ENCODE assay signal across 31 mouse cellular contexts in the genomic region with DNA sequence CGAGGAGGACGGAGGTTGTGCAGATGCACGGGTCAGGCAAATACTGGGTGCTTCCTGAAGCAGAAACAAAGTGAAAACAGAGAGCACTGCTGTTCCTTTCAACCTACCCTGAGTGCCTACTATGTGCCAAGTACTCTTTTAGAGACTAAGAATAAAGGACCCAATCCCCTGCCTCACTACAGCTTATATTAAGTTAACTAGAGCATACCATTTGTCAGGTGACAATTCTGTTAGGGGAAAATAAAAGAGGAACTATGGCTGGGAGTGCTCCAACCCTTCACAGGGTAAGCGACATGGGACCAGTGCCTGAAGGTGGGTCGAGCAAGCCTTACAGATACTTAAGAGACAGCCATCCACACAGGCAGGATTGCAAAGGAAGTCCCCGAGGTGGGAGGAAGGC.
DNase-seq lines count a peak whose midpoint lies in the region; ATAC-seq and TF ChIP-seq lines count a peak whose summit lies in the region.
"Had no signal": no experiment of that assay in that cellular context is flagged by ENCODE, and none has a peak within 500 bp of the region (broad histone marks: within the 10 kb centered on the region; RNA-seq: fewer than 3 reads in every experiment).

No protein-coding gene starts in this region.

- no peak for DNase-seq in thymus, adult 2 months
- DNase-seq in thymus, adult 18-20 months = no peak
- DNase-seq in MEL-GATA-1-ER (ENCODE audit: extremely low read depth, low read depth) (peak; percentile 50), liver (no peak)
- peak; percentile 48 for DNase-seq in splenic B cell, adult 2 months (ENCODE audit: low read depth, low spot score)
- DNase-seq in heart, adult 8-10 months (ENCODE audit: low spot score) = no peak
- DNase-seq in layer of hippocampus, postnatal 10 days (ENCODE audit: low spot score in 2 of 2) = no peak
- DNase-seq: adrenal gland, adult 8-10 months; cerebellum, adult 11 months; cerebellum, adult 9-10 months; cerebellum, postnatal 36 days; gastrocnemius, adult 2 months; heart, postnatal 14 days; kidney, adult 2 months; kidney, postnatal 10 days; left cerebral cortex, postnatal 4 days; liver, embryonic 13.5 days; lung, adult 18-20 months; lung, postnatal 4 days had no signal

- no peaks in the 10 kb centered on the region for H3K36me3 ChIP-seq in thymus, adult 2 months (ENCODE audit: control insufficient read depth, insufficient read depth, low read length)
- H3K36me3 ChIP-seq in splenic B cell, adult 2 months (ENCODE audit: control insufficient read depth, insufficient read depth, low read length, poor library complexity, severe bottlenecking) = no peaks in the 10 kb centered on the region
- H3K36me3 ChIP-seq: embryonic facial prominence, embryonic 13.5 days; forebrain, embryonic 10.5 days; forebrain, embryonic 15.5 days; intestine, embryonic 15.5 days; liver, embryonic 13.5 days; midbrain, embryonic 10.5 days; midbrain, embryonic 15.5 days; neural tube, embryonic 12.5 days had no signal

- no peaks in the 10 kb centered on the region for H3K27me3 ChIP-seq in thymus, adult 2 months (ENCODE audit: control insufficient read depth, insufficient read depth, low read length)
- H3K27me3 ChIP-seq in splenic B cell, adult 2 months (ENCODE audit: control insufficient read depth, insufficient read depth, low read length, poor library complexity, severe bottlenecking) = no peaks in the 10 kb centered on the region
- H3K27me3 ChIP-seq: embryonic facial prominence, embryonic 13.5 days; forebrain, embryonic 15.5 days; intestine, embryonic 15.5 days; liver, embryonic 13.5 days; midbrain, embryonic 15.5 days; neural tube, embryonic 12.5 days had no signal

- H3K27ac ChIP-seq in thymus, adult 2 months (ENCODE audit: control insufficient read depth, insufficient read depth, low read length) = peak overlapping the region; percentile 24; the same call in 1 of the 2 replicates
- H3K27ac ChIP-seq: embryonic facial prominence, embryonic 13.5 days; forebrain, embryonic 10.5 days; forebrain, embryonic 15.5 days; gastrocnemius, adult 2 months; intestine, embryonic 15.5 days; layer of hippocampus, adult 2 months; liver, embryonic 13.5 days; midbrain, embryonic 10.5 days; midbrain, embryonic 15.5 days; neural tube, embryonic 12.5 days had no signal

- 58% methylated on average over 6 of the region's 6 CpGs for WGBS in thymus, adult 2 months

- no peak overlapping the region for H3K4me3 ChIP-seq in thymus, adult 2 months (ENCODE audit: control insufficient read depth, insufficient read depth, low read length)
- H3K4me3 ChIP-seq: embryonic facial prominence, embryonic 13.5 days; forebrain, embryonic 10.5 days; forebrain, embryonic 15.5 days; gastrocnemius, adult 2 months; intestine, embryonic 15.5 days; layer of hippocampus, adult 2 months; liver, embryonic 13.5 days; midbrain, embryonic 10.5 days; midbrain, embryonic 15.5 days; myocyte; neural tube, embryonic 12.5 days had no signal

- H3K4me1 ChIP-seq in thymus, adult 2 months (replicated peaks; ENCODE audit: control insufficient read depth, insufficient read depth, low read length) = no peaks in the 10 kb centered on the region
- H3K4me1 ChIP-seq: forebrain, embryonic 10.5 days; forebrain, embryonic 15.5 days; intestine, embryonic 15.5 days; midbrain, embryonic 15.5 days; neural tube, embryonic 12.5 days had no signal

- ATAC-seq in megakaryocyte, adult 5-6 weeks (ENCODE audit: poor library complexity, severe bottlenecking) = peak; percentile 82
- ATAC-seq: forebrain, embryonic 15.5 days; hindbrain, embryonic 16.5 days; intestine, embryonic 15.5 days; lung, postnatal 0 days; midbrain, embryonic 15.5 days had no signal

- no peak for TF ChIP-seq POLR2A in thymus, adult 2 months (IDR thresholded peaks at IDR 0.05; ENCODE audit: control insufficient read depth, extremely low read depth, insufficient read depth, low read length, poor library complexity)

- no peak for TF ChIP-seq CTCF in thymus, adult 2 months (IDR thresholded peaks at IDR 0.05; ENCODE audit: borderline replicate concordance, control insufficient read depth, extremely low read depth, insufficient read depth, low read length, poor library complexity)

Comparison
In these comparisons a context has a peak if more than half of its experiments do, and no peak if none do; other contexts are left out.
1. DNase-seq: peak in MEL-GATA-1-ER (single experiment) and splenic B cell, adult 2 months (single experiment); none in thymus, adult 2 months (single experiment), thymus, adult 18-20 months (0 of 2), liver (single experiment), heart, adult 8-10 months (single experiment) and layer of hippocampus, postnatal 10 days (0 of 2).